17 mouse cellular contexts compared by ENCODE assay signal in genomic region chr6:104588028-104588427, GRCm38 (mm10).
A peak's percentile ranks its signal among the peaks of the same experiment; 100 is the strongest.
DNase-seq lines count a peak whose midpoint lies in the region; ATAC-seq lines count a peak whose summit lies in the region.
"Had no signal": no experiment of that assay in that cellular context is flagged by ENCODE, and none has a peak within 500 bp of the region (broad histone marks: within the 10 kb centered on the region; RNA-seq: fewer than 3 reads in every experiment).

No protein-coding gene starts in this region.

- H3K36me3 ChIP-seq in forebrain, embryonic 12.5 days (replicated peaks): no peaks in the 10 kb centered on the region
- H3K36me3 ChIP-seq: embryonic facial prominence, embryonic 12.5 days; heart, embryonic 13.5 days; hindbrain, embryonic 13.5 days had no signal

- no peak for ATAC-seq in forebrain, embryonic 12.5 days (ENCODE audit: low FRiP score)
- ATAC-seq: forebrain, embryonic 16.5 days; hindbrain, postnatal 0 days had no signal

- no peak overlapping the region for H3K4me3 ChIP-seq in forebrain, embryonic 12.5 days (replicated peaks)
- H3K4me3 ChIP-seq: embryonic facial prominence, embryonic 12.5 days; heart, embryonic 13.5 days; hindbrain, embryonic 13.5 days had no signal

- no peaks in the 10 kb centered on the region for H3K27me3 ChIP-seq in forebrain, embryonic 12.5 days
- H3K27me3 ChIP-seq: embryonic facial prominence, embryonic 12.5 days; heart, embryonic 13.5 days; hindbrain, embryonic 13.5 days had no signal

- peak; percentile 1 for DNase-seq in adrenal gland, postnatal 10 days
- no peak for DNase-seq in adrenal gland, adult 18-20 months (ENCODE audit: low spot score in 2 of 2)
- DNase-seq in cerebellum, adult 11-12 months: peak; percentile 22
- DNase-seq in cerebellum, adult 9-10 months: peak; percentile 55
- peak; percentile 16 to 44 for DNase-seq in cerebellum, postnatal 25 days
- DNase-seq in lung, adult 18-20 months: no peak
- DNase-seq in embryo, embryonic 10 days (ENCODE audit: low spot score): no peak
- DNase-seq: adrenal gland, postnatal 25 days; gastrocnemius, postnatal 14 days; kidney, adult 11 months; kidney, adult 9 months had no signal

- no peaks in the 10 kb centered on the region for H3K4me1 ChIP-seq in forebrain, embryonic 12.5 days
- H3K4me1 ChIP-seq: embryonic facial prominence, embryonic 12.5 days; heart, embryonic 13.5 days; hindbrain, embryonic 13.5 days had no signal

- no peaks in the 10 kb centered on the region for H3K9me3 ChIP-seq in forebrain, embryonic 12.5 days
- H3K9me3 ChIP-seq: embryonic facial prominence, embryonic 12.5 days; heart, embryonic 13.5 days; hindbrain, embryonic 13.5 days had no signal

- H3K4me2 ChIP-seq in forebrain, embryonic 12.5 days: no peak overlapping the region
- H3K4me2 ChIP-seq: embryonic facial prominence, embryonic 12.5 days; heart, embryonic 13.5 days; hindbrain, embryonic 13.5 days had no signal

- H3K27ac ChIP-seq in forebrain, embryonic 12.5 days: no peak overlapping the region
- H3K27ac ChIP-seq: embryonic facial prominence, embryonic 12.5 days; heart, embryonic 13.5 days; hindbrain, embryonic 13.5 days; hindbrain, postnatal 0 days had no signal

- 75% methylated on average over 3 of the region's 3 CpGs for WGBS in forebrain, embryonic 12.5 days

- H3K9ac ChIP-seq in forebrain, embryonic 12.5 days: no peak overlapping the region
- H3K9ac ChIP-seq: embryonic facial prominence, embryonic 12.5 days; heart, embryonic 13.5 days; hindbrain, embryonic 13.5 days had no signal

Comparison
In these comparisons a context has a peak if more than half of its experiments do, and no peak if none do; other contexts are left out.
1. DNase-seq: peak in adrenal gland, postnatal 10 days (single experiment), cerebellum, adult 11-12 months (single experiment), cerebellum, adult 9-10 months (single experiment) and cerebellum, postnatal 25 days (2 of 2); none in adrenal gland, adult 18-20 months (0 of 2), lung, adult 18-20 months (0 of 2) and embryo, embryonic 10 days (single experiment).